ENCODE assay signal across 19 mouse cellular contexts in genomic region chr8:13475892-13476291, GRCm38 (mm10). TPM values are rescaled to one million over a fixed set of nuclear protein-coding genes. Genes with fewer than 3 reads are reported as not detected.
DNase-seq lines count a peak whose midpoint lies in the region; ATAC-seq and TF ChIP-seq lines count a peak whose summit lies in the region.
"Had no signal": no experiment of that assay in that cellular context is flagged by ENCODE, and none has a peak within 500 bp of the region (broad histone marks: within the 10 kb centered on the region; RNA-seq: fewer than 3 reads in every experiment).

No protein-coding gene starts in this region.

- in situ Hi-C loops in CH12.LX (cut with MboI; ENCODE audit: low pct_ligation_motif_present, low pct_unique_long_range_greater_than_20kb, low sequenced_read_pairs), result no loop called here

- no peak for TF ChIP-seq POLR2A in lung, adult 2 months (IDR thresholded peaks at IDR 0.05; ENCODE audit: borderline replicate concordance, extremely low read depth, low read depth, low read length)
- TF ChIP-seq POLR2A in CH12.LX (IDR thresholded peaks at IDR 0.05; ENCODE audit: low read depth, low read length) (no peak), ES-Bruce4 (IDR thresholded peaks at IDR 0.05; ENCODE audit: insufficient read depth, low read length) (no peak)

- no peak overlapping the region for H3K4me2 ChIP-seq in intestine, postnatal 0 days (replicated peaks; ENCODE audit: low read depth)
- no peak overlapping the region for H3K4me2 ChIP-seq in intestine, embryonic 15.5 days (replicated peaks)
- H3K4me2 ChIP-seq in CH12.LX (ENCODE audit: insufficient read depth, low read depth, poor library complexity, severe bottlenecking), result no peak overlapping the region
- H3K4me2 ChIP-seq: heart, embryonic 13.5 days; limb, embryonic 13.5 days; midbrain, embryonic 12.5 days had no signal

- no peak for DNase-seq in lung, adult 2 months
- DNase-seq in lung, postnatal 4 days, result no peak
- DNase-seq in CH12.LX (ENCODE audit: extremely low read depth), result no peak
- no peak for DNase-seq in frontal cortex, postnatal 36 days (ENCODE audit: low spot score in 2 of 2)
- no peak for DNase-seq in midbrain, embryonic 10.5 days (ENCODE audit: low spot score)
- DNase-seq: adrenal gland, postnatal 36 days; cerebellum, postnatal 14 days; right cerebral cortex, postnatal 25 days; thymus, postnatal 14 days had no signal

- H3K4me3 ChIP-seq in intestine, postnatal 0 days (ENCODE audit: low read depth, low read length), result no peak overlapping the region
- H3K4me3 ChIP-seq in intestine, embryonic 15.5 days (replicated peaks), result no peak overlapping the region
- no peak overlapping the region for H3K4me3 ChIP-seq in lung, adult 2 months (replicated peaks; ENCODE audit: extremely low read depth, low read depth, low read length)
- H3K4me3 ChIP-seq in CH12.LX (replicated peaks in 1 of 3; ENCODE audit: low read depth in 2 of 3, low read length in 2 of 3, poor library complexity in 1 of 3) (no peak overlapping the region), ES-Bruce4 (ENCODE audit: low read depth, low read length) (no peak overlapping the region)
- no peak overlapping the region for H3K4me3 ChIP-seq in midbrain, embryonic 10.5 days
- H3K4me3 ChIP-seq: embryonic facial prominence, embryonic 10.5 days; erythroblast, embryonic 14.5 days; heart, embryonic 13.5 days; limb, embryonic 13.5 days; midbrain, embryonic 12.5 days had no signal

- no peak for TF ChIP-seq EP300 in CH12.LX (IDR thresholded peaks at IDR 0.05; ENCODE audit: low read length)
- no peak for TF ChIP-seq EP300 in ES-Bruce4 (IDR thresholded peaks at IDR 0.05; ENCODE audit: insufficient read depth, low read depth, low read length)

- no peaks in the 10 kb centered on the region for H3K4me1 ChIP-seq in intestine, postnatal 0 days (replicated peaks; ENCODE audit: control insufficient read depth, insufficient read depth, low read length)
- no peaks in the 10 kb centered on the region for H3K4me1 ChIP-seq in intestine, embryonic 15.5 days (replicated peaks)
- peaks cover 4% of the 10 kb centered on the region for H3K4me1 ChIP-seq in lung, adult 2 months (ENCODE audit: control insufficient read depth, insufficient read depth, low read length)
- H3K4me1 ChIP-seq in CH12.LX (ENCODE audit: control insufficient read depth in 1 of 2, insufficient read depth in 2 of 2) (0 out of 4 replicates have a peak, but pooled peaks cover 0 to 2% of the 10 kb centered on the region in 2 experiments), ES-Bruce4 (ENCODE audit: control insufficient read depth, insufficient read depth, low read length) (no peaks in the 10 kb centered on the region)
- no peaks in the 10 kb centered on the region for H3K4me1 ChIP-seq in midbrain, embryonic 10.5 days
- H3K4me1 ChIP-seq: midbrain, embryonic 12.5 days had no signal

- TF ChIP-seq RAD21 in CH12.LX (IDR thresholded peaks at IDR 0.05; ENCODE audit: low read depth, low read length), result no peak; the same call in 1 of the 2 replicates

- H3K9me3 ChIP-seq in intestine, postnatal 0 days (ENCODE audit: control insufficient read depth), result no peaks in the 10 kb centered on the region
- H3K9me3 ChIP-seq in intestine, embryonic 15.5 days, result no peaks in the 10 kb centered on the region
- H3K9me3 ChIP-seq in CH12.LX (replicated peaks; ENCODE audit: low read length), result no peaks in the 10 kb centered on the region
- H3K9me3 ChIP-seq in ES-Bruce4 (replicated peaks; ENCODE audit: control insufficient read depth, insufficient read depth, low read length, poor library complexity, severe bottlenecking), result no peaks in the 10 kb centered on the region
- no peaks in the 10 kb centered on the region for H3K9me3 ChIP-seq in midbrain, embryonic 10.5 days (replicated peaks)
- H3K9me3 ChIP-seq: embryonic facial prominence, embryonic 10.5 days; heart, embryonic 13.5 days; limb, embryonic 13.5 days; midbrain, embryonic 12.5 days had no signal

- 56% methylated on average over 9 of the region's 9 CpGs for WGBS in intestine, postnatal 0 days
- WGBS in intestine, embryonic 15.5 days, result 57% methylated on average over 9 of the region's 9 CpGs
- WGBS in lung, adult 2 months, result 61% methylated on average over 9 of the region's 9 CpGs
- 57% methylated on average over 9 of the region's 9 CpGs for WGBS in midbrain, embryonic 10.5 days

- H3K27me3 ChIP-seq in intestine, postnatal 0 days (replicated peaks; ENCODE audit: control insufficient read depth, insufficient read depth, low read length), result no peaks in the 10 kb centered on the region
- H3K27me3 ChIP-seq in intestine, embryonic 15.5 days (replicated peaks), result no peaks in the 10 kb centered on the region
- H3K27me3 ChIP-seq in CH12.LX (replicated peaks) (peaks cover 58% of the 10 kb centered on the region), ES-Bruce4 (ENCODE audit: control insufficient read depth, insufficient read depth, low read length, poor library complexity, severe bottlenecking) (no peaks in the 10 kb centered on the region)
- H3K27me3 ChIP-seq in midbrain, embryonic 10.5 days (ENCODE audit: low read depth, poor library complexity, severe bottlenecking), result no peaks in the 10 kb centered on the region
- H3K27me3 ChIP-seq: heart, embryonic 13.5 days; limb, embryonic 13.5 days; midbrain, embryonic 12.5 days had no signal

- no peak for ATAC-seq in intestine, postnatal 0 days
- ATAC-seq in intestine, embryonic 15.5 days, result no peak
- ATAC-seq: intestine, embryonic 16.5 days had no signal

- dilution Hi-C loops in CH12.LX (cut with MboI; ENCODE audit: extremely low pct_ligation_motif_present, extremely low pct_unique_long_range_greater_than_20kb, low sequenced_read_pairs), result no loop called here

- H3K9ac ChIP-seq in intestine, postnatal 0 days (ENCODE audit: low read depth, low read length), result no peak overlapping the region
- H3K9ac ChIP-seq in intestine, embryonic 15.5 days, result no peak overlapping the region
- H3K9ac ChIP-seq in CH12.LX (ENCODE audit: insufficient read depth, low read depth) (no peak overlapping the region), ES-Bruce4 (ENCODE audit: low read depth, poor library complexity, severe bottlenecking) (no peak overlapping the region)
- H3K9ac ChIP-seq: heart, embryonic 13.5 days; limb, embryonic 13.5 days; midbrain, embryonic 12.5 days had no signal

- H3K36me3 ChIP-seq in intestine, postnatal 0 days (ENCODE audit: control insufficient read depth, insufficient read depth), result peaks cover 63% of the 10 kb centered on the region
- H3K36me3 ChIP-seq in intestine, embryonic 15.5 days, result no peaks in the 10 kb centered on the region; the same call in 1 of the 2 replicates
- H3K36me3 ChIP-seq in CH12.LX (replicated peaks in 1 of 2; ENCODE audit: control insufficient read depth in 1 of 2, insufficient read depth in 1 of 2, low read length in 1 of 2) (no peaks in the 10 kb centered on the region), ES-Bruce4 (ENCODE audit: control insufficient read depth, insufficient read depth, low read length, poor library complexity, severe bottlenecking) (no peaks in the 10 kb centered on the region)
- H3K36me3 ChIP-seq in midbrain, embryonic 10.5 days, result no peaks in the 10 kb centered on the region
- H3K36me3 ChIP-seq: embryonic facial prominence, embryonic 10.5 days; limb, embryonic 13.5 days; midbrain, embryonic 12.5 days had no signal

- no peaks in the 10 kb centered on the region for H3K79me2 ChIP-seq in CH12.LX (replicated peaks; ENCODE audit: control insufficient read depth, extremely low read depth, insufficient read depth, poor library complexity, severe bottlenecking)

- no peak overlapping the region for H3K27ac ChIP-seq in intestine, postnatal 0 days (ENCODE audit: low read depth, low read length)
- no peak overlapping the region for H3K27ac ChIP-seq in intestine, embryonic 15.5 days
- H3K27ac ChIP-seq in CH12.LX (ENCODE audit: insufficient read depth, low read depth) (no peak overlapping the region), ES-Bruce4 (ENCODE audit: insufficient read depth, low read length) (no peak overlapping the region)
- no peak overlapping the region for H3K27ac ChIP-seq in midbrain, embryonic 10.5 days (replicated peaks)
- H3K27ac ChIP-seq: embryonic facial prominence, embryonic 10.5 days; heart, embryonic 13.5 days; limb, embryonic 13.5 days; midbrain, embryonic 12.5 days had no signal

- TF ChIP-seq CTCF in intestine, postnatal 0 days (IDR thresholded peaks at IDR 0.05; ENCODE audit: low read depth), result peak; percentile 54
- TF ChIP-seq CTCF in lung, adult 2 months (IDR thresholded peaks at IDR 0.05; ENCODE audit: insufficient read depth, low read length), result peak; percentile 24; the same call in 1 of the 2 replicates
- peak in 1 of 2 experiments; percentile 42; a peak in 2 of 4 replicates for TF ChIP-seq CTCF in CH12.LX (conservative IDR thresholded peaks at IDR 0.05 in 1 of 2, IDR thresholded peaks at IDR 0.05 in 1 of 2; ENCODE audit: low read depth in 2 of 2, low read length in 2 of 2)
- TF ChIP-seq CTCF in ES-Bruce4 (IDR thresholded peaks at IDR 0.05; ENCODE audit: low read depth, low read length), result peak; percentile 31

TF ChIP-seq in CH12.LX, 34 proteins besides CTCF, POLR2A, EP300 and RAD21:
- TF ChIP-seq SMC3 (IDR thresholded peaks at IDR 0.05; ENCODE audit: low read depth, low read length) (peak; percentile 17; the same call in 1 of the 2 replicates), RCOR1 (conservative IDR thresholded peaks at IDR 0.05; ENCODE audit: low read depth, low read length) (no peak)

RNA-seq across cellular contexts. Expression of gene Gas6, which starts 18.4 kb away (rescaled TPM):
- polyA plus RNA-seq in intestine, postnatal 0 days (2015; fragmentation: Nextera tagmentation; extraction: Ambion mirVana), result 75.6 and 77.3 TPM in 2 replicates
- 50.9 and 57.8 TPM in 2 replicates for polyA plus RNA-seq in intestine, embryonic 15.5 days (2015; fragmentation: Nextera tagmentation; extraction: Ambion mirVana)
- 245 and 264 TPM in 2 replicates for polyA plus RNA-seq in lung, adult 2 months (2012; rRNA removed)
- total RNA-seq in CH12.LX (2012; rRNA removed) (not detected in 2 replicates), CH12.LX (2014; rRNA removed) (not detected in 2 replicates)
- polyA plus RNA-seq in CH12.LX (2012; ENCODE audit: insufficient read length, low read depth) (not detected in 2 replicates), ES-Bruce4 (2011; ENCODE audit: insufficient read depth, insufficient read length, low read depth, missing spikeins) (14.9 and 17.2 TPM in 2 replicates)
- polyA plus RNA-seq in midbrain, embryonic 10.5 days (2016; fragmentation: Nextera tagmentation; extraction: Ambion mirVana), result 8.9 and 14.6 TPM in 2 replicates

RNA-seq across cellular contexts. Expression of gene Tmem255b, which starts 40.9 kb away (rescaled TPM):
- polyA plus RNA-seq in intestine, postnatal 0 days (2015; fragmentation: Nextera tagmentation; extraction: Ambion mirVana), result 5.8 and 6.1 TPM in 2 replicates
- 2.2 and 2.7 TPM in 2 replicates for polyA plus RNA-seq in intestine, embryonic 15.5 days (2015; fragmentation: Nextera tagmentation; extraction: Ambion mirVana)
- 5.5 and 7.3 TPM in 2 replicates for polyA plus RNA-seq in lung, adult 2 months (2012; rRNA removed)
- total RNA-seq in CH12.LX (2012; rRNA removed) (not detected in 2 replicates), CH12.LX (2014; rRNA removed) (not detected in 2 replicates)
- polyA plus RNA-seq in CH12.LX (2012; ENCODE audit: insufficient read length, low read depth) (not detected in 2 replicates), ES-Bruce4 (2011; ENCODE audit: insufficient read depth, insufficient read length, low read depth, missing spikeins) (not detected in 2 replicates)
- polyA plus RNA-seq in midbrain, embryonic 10.5 days (2016; fragmentation: Nextera tagmentation; extraction: Ambion mirVana), result 0.10 TPM in 1 of 2 replicates, not detected in the other
- polyA plus RNA-seq: erythroblast, embryonic 14.5 days; hindbrain, embryonic 11.5 days; midbrain, embryonic 12.5 days had no signal
